Mouse (Mus musculus) MEL (cell line): ENCODE data around the gene Spsb1.

ENCODE experiments used
- CTCF ChIP-seq, 3 experiments: IDR thresholded peaks in 2 of 3; conservative IDR thresholded peaks in 1 of 3; 2 replicates each; pipeline ENCODE4 v1.5.1; 2011 to 2012; ENCODE audit warnings: low read length in 3 of 3, low read depth in 2 of 3, mild to moderate bottlenecking in 2 of 3, improper control_type of control experiment in 1 of 3, inconsistent platforms in 1 of 3, mixed read lengths in 1 of 3, moderate library complexity in 1 of 3; ENCODE audit not compliant: control insufficient read depth in 1 of 3, insufficient read depth in 1 of 3, poor library complexity in 1 of 3, severe bottlenecking in 1 of 3
- EP300 ChIP-seq, 2 experiments: IDR thresholded peaks; 2 replicates each; pipeline ENCODE4 v1.6.1; 2011; ENCODE audit warnings: improper control_type of control experiment in 2 of 2, low read length in 2 of 2, low read depth in 1 of 2, mild to moderate bottlenecking in 1 of 2
- MAFK ChIP-seq: IDR thresholded peaks from 2 replicates; pipeline ENCODE4 v1.6.1; 2011; ENCODE audit warnings: low read depth, mild to moderate bottlenecking, low read length, improper control_type of control experiment, borderline replicate concordance
- MXI1 ChIP-seq: IDR thresholded peaks from 2 replicates; pipeline ENCODE4 v1.6.1; 2011; ENCODE audit warnings: mild to moderate bottlenecking, low read depth, low read length, improper control_type of control experiment
- POLR2A ChIP-seq, 2 experiments: IDR thresholded peaks; 2 replicates each; pipeline ENCODE4 v1.6.1; 2011 to 2012; ENCODE audit warnings: low read length in 2 of 2, mild to moderate bottlenecking in 2 of 2, control low read depth in 1 of 2, improper control_type of control experiment in 1 of 2, low read depth in 1 of 2, moderate library complexity in 1 of 2; ENCODE audit not compliant: control insufficient read depth in 1 of 2, insufficient read depth in 1 of 2, poor library complexity in 1 of 2
- RAD21 ChIP-seq: IDR thresholded peaks from 2 replicates; pipeline ENCODE4 v1.6.1; 2011; ENCODE audit warnings: mild to moderate bottlenecking, low read depth, low read length, improper control_type of control experiment
- RCOR1 ChIP-seq: IDR thresholded peaks from 2 replicates; pipeline ENCODE4 v1.6.1; 2012; ENCODE audit warnings: low read depth, mild to moderate bottlenecking, inconsistent platforms, low read length, improper control_type of control experiment
- SIN3A ChIP-seq: IDR thresholded peaks from 2 replicates; pipeline ENCODE4 v1.6.1; 2012; ENCODE audit warnings: low read length, improper control_type of control experiment, inconsistent platforms
- USF1 ChIP-seq: IDR thresholded peaks from 2 replicates; pipeline ENCODE4 v1.6.1; 2014; ENCODE audit warnings: low read depth, mild to moderate bottlenecking, inconsistent platforms, low read length, improper control_type of control experiment, moderate library complexity
- ZKSCAN1 ChIP-seq: IDR thresholded peaks from 2 replicates; pipeline ENCODE4 v1.6.1; 2012; ENCODE audit warnings: low read depth, mild to moderate bottlenecking, inconsistent platforms, low read length, improper control_type of control experiment, moderate library complexity

- TF ChIP-seq EP300 (IDR thresholded peaks at IDR 0.05; ENCODE audit: low read depth in 1 of 2, low read length in 2 of 2) (no peak), POLR2A (IDR thresholded peaks at IDR 0.05; ENCODE audit: control insufficient read depth in 1 of 2, insufficient read depth in 1 of 2, low read depth in 1 of 2, low read length in 2 of 2, poor library complexity in 1 of 2) (no peak), USF1 (no peak), CTCF (IDR thresholded peaks at IDR 0.05 in 2 of 3, conservative IDR thresholded peaks at IDR 0.05 in 1 of 3; ENCODE audit: control insufficient read depth in 1 of 3, insufficient read depth in 1 of 3, low read depth in 2 of 3, low read length in 3 of 3, poor library complexity in 1 of 3, severe bottlenecking in 1 of 3) (no peak), ZKSCAN1 (no peak), MAFK (no peak), SIN3A (no peak), RCOR1 (no peak), MXI1 (no peak), RAD21 (no peak)
Measured at GRCm38 (mm10) chr4:149960391-149960790, 5.5 kb upstream of the Spsb1 start.
